Mouse (Mus musculus) embryonic facial prominence, embryonic 13.5 days (tissue): ENCODE measurements around the gene Snrpd3. TPM values are rescaled to one million over a fixed set of nuclear protein-coding genes. Genes with fewer than 3 reads are reported as not detected.
A peak's percentile ranks its signal among the peaks of the same experiment; 100 is the strongest.

ENCODE experiments used
- ATAC-seq: fragments of 200-750 bp; cut with Nextera tagmentation; 2 replicates; pipeline ENCODE4 v1.8.0; 2017; ENCODE audit warnings: low read depth; ENCODE audit not compliant: insufficient number of reproducible peaks, insufficient read depth, low FRiP score, low TSS enrichment
- H3K27ac ChIP-seq: fragments of 300-500 bp; sonication (generic); 2 replicates; pipeline ENCODE4 v1.5.1; 2015; ENCODE audit warnings: moderate library complexity, mild to moderate bottlenecking, inconsistent platforms
- H3K27me3 ChIP-seq: fragments of 300-500 bp; sonication (generic); 2 replicates; pipeline ENCODE4 v1.6.1; 2015; ENCODE audit warnings: mild to moderate bottlenecking, inconsistent platforms
- H3K36me3 ChIP-seq: fragments of 300-500 bp; sonication (generic); 2 replicates; pipeline ENCODE4 v1.6.1; 2015; ENCODE audit warnings: mild to moderate bottlenecking, inconsistent platforms
- H3K4me1 ChIP-seq: fragments of 300-500 bp; sonication (generic); 2 replicates; pipeline ENCODE4 v1.6.1; 2015; ENCODE audit warnings: inconsistent platforms
- H3K4me2 ChIP-seq: fragments of 300-500 bp; sonication (generic); 2 replicates; pipeline ENCODE4 v1.6.1; 2015; ENCODE audit warnings: moderate library complexity, mild to moderate bottlenecking, inconsistent platforms
- H3K4me3 ChIP-seq: fragments of 300-500 bp; sonication (generic); 2 replicates; pipeline ENCODE4 v1.5.1; 2015; ENCODE audit warnings: mild to moderate bottlenecking, inconsistent platforms
- H3K9ac ChIP-seq: fragments of 300-500 bp; sonication (generic); 2 replicates; pipeline ENCODE4 v1.6.1; 2015; ENCODE audit warnings: mild to moderate bottlenecking, inconsistent platforms
- H3K9me3 ChIP-seq: fragments of 300-500 bp; sonication (generic); 2 replicates; pipeline ENCODE4 v1.6.1; 2016; ENCODE audit warnings: inconsistent platforms
- WGBS: fragments of 180-500 bp; shearing (Covaris S2); methylation state at CpG from one replicate; pipeline ENCODE4 v1.1.7; 2015; ENCODE audit warnings: mixed read lengths; 5-methylcytosine and 5-hydroxymethylcytosine counted together
- polyA plus RNA-seq: library from polyadenylated mRNA; unstranded; fragments of >200 nt; fragmentation: Nextera tagmentation; extraction: Ambion mirVana; gene quantifications from 2 replicates; pipeline ENCODE4 v1.2.1, GENCODE M21; 2015

Gene Snrpd3
- polyA plus RNA-seq, 1 experiment from 2014 or later: 214 TPM

- ATAC-seq: no peak
- H3K36me3 ChIP-seq: no peaks in the 10 kb centered on the region
- H3K4me1 ChIP-seq: 0 out of 2 replicates have a peak, but pooled peaks cover 7% of the 10 kb centered on the region
- peaks cover 7% of the 10 kb centered on the region; the same call in 1 of the 2 replicates for H3K27me3 ChIP-seq
- 0 out of 2 replicates have a peak, but pooled peaks cover 3% of the 10 kb centered on the region for H3K9me3 ChIP-seq
- no peak overlapping the region; the same call in 1 of the 2 replicates for H3K4me2 ChIP-seq
- no peak overlapping the region for H3K27ac ChIP-seq
- no peak overlapping the region for H3K9ac ChIP-seq
- WGBS: 16% methylated on average over 4 of the region's 4 CpGs
- no peak overlapping the region for H3K4me3 ChIP-seq
These were observed 51.5 kb downstream of the Snrpd3 start for GRCm38 (mm10) chr10:75568851-75569250.

- Histone ChIP-seq H3K4me1 (0 out of 2 replicates have a peak, but pooled peaks cover 7% of the 10 kb centered on the region), H3K27ac (no peak overlapping the region), H3K36me3 (no peaks in the 10 kb centered on the region), H3K27me3 (peaks cover 7% of the 10 kb centered on the region; the same call in 1 of the 2 replicates), H3K9me3 (0 out of 2 replicates have a peak, but pooled peaks cover 3% of the 10 kb centered on the region), H3K4me2 (no peak overlapping the region), H3K9ac (no peak overlapping the region), H3K4me3 (no peak overlapping the region)
- no peak for ATAC-seq
- 26% methylated on average over 10 of the region's 10 CpGs for WGBS
These were observed 53.8 kb downstream of the Snrpd3 start for GRCm38 (mm10) chr10:75570981-75571657.

GRCm38 (mm10) chr10:75571937-75572336, 54.6 kb downstream of the Snrpd3 start:
- WGBS: 39% methylated on average over 9 of the region's 9 CpGs
- H3K4me3 ChIP-seq: no peak overlapping the region
- H3K4me2 ChIP-seq: no peak overlapping the region
- no peak overlapping the region for H3K27ac ChIP-seq
- ATAC-seq: no peak
- no peak overlapping the region for H3K9ac ChIP-seq
- peaks cover 7% of the 10 kb centered on the region; the same call in 1 of the 2 replicates for H3K27me3 ChIP-seq
- 0 out of 2 replicates have a peak, but pooled peaks cover under 1% of the 10 kb centered on the region for H3K9me3 ChIP-seq
- H3K4me1 ChIP-seq: 0 out of 2 replicates have a peak, but pooled peaks cover 7% of the 10 kb centered on the region
- H3K36me3 ChIP-seq: no peaks in the 10 kb centered on the region

GRCm38 (mm10) chr10:75573181-75573580, 55.8 kb downstream of the Snrpd3 start:
- H3K9me3 ChIP-seq: no peaks in the 10 kb centered on the region
- H3K27me3 ChIP-seq: peaks cover 7% of the 10 kb centered on the region; the same call in 1 of the 2 replicates
- 0 out of 2 replicates have a peak, but pooled peaks cover 7% of the 10 kb centered on the region for H3K4me1 ChIP-seq
- no peak overlapping the region for H3K9ac ChIP-seq
- ATAC-seq: no peak
- no peak overlapping the region for H3K4me2 ChIP-seq
- no peak overlapping the region for H3K27ac ChIP-seq
- no peaks in the 10 kb centered on the region for H3K36me3 ChIP-seq
- no peak overlapping the region for H3K4me3 ChIP-seq
- 61% methylated on average over 10 of the region's 10 CpGs for WGBS

- H3K4me2 ChIP-seq: no peak overlapping the region
- WGBS: 89% methylated on average over 9 of the region's 9 CpGs
These were observed 56.6 kb downstream of the Snrpd3 start for GRCm38 (mm10) chr10:75573965-75574364.

GRCm38 (mm10) chr10:75579129-75579528, 61.8 kb downstream of the Snrpd3 start:
- Histone ChIP-seq H3K4me1 (no peaks in the 10 kb centered on the region), H3K27me3 (no peaks in the 10 kb centered on the region), H3K9ac (no peak overlapping the region), H3K4me2 (no peak overlapping the region), H3K9me3 (no peaks in the 10 kb centered on the region), H3K27ac (no peak overlapping the region), H3K4me3 (no peak overlapping the region), H3K36me3 (no peaks in the 10 kb centered on the region)
- 87% methylated on average over 6 of the region's 6 CpGs for WGBS
- no peak for ATAC-seq

More at GRCm38 (mm10) chr10:75573965-75574364, 56.6 kb downstream of the Snrpd3 start:
- Histone ChIP-seq H3K9me3 (no peaks in the 10 kb centered on the region), H3K4me3 (no peak overlapping the region), H3K27ac (no peak overlapping the region), H3K36me3 (no peaks in the 10 kb centered on the region), H3K27me3 (no peaks in the 10 kb centered on the region), H3K4me1 (no peaks in the 10 kb centered on the region), H3K9ac (no peak overlapping the region)
- ATAC-seq: no peak

- H3K36me3 ChIP-seq: no peaks in the 10 kb centered on the region
- H3K9me3 ChIP-seq: no peaks in the 10 kb centered on the region
- H3K4me3 ChIP-seq: peak overlapping the region; percentile 22
- 17% methylated on average over 20 of the region's 20 CpGs for WGBS
- ATAC-seq: peak; percentile 45; the same call in 1 of the 2 replicates
- H3K9ac ChIP-seq: peak overlapping the region; percentile 57
- H3K27ac ChIP-seq: no peak overlapping the region
- H3K4me2 ChIP-seq: peak overlapping the region; percentile 55
- H3K4me1 ChIP-seq: peaks cover 17% of the 10 kb centered on the region
- H3K27me3 ChIP-seq: no peaks in the 10 kb centered on the region
These were observed 68.7 kb downstream of the Snrpd3 start for GRCm38 (mm10) chr10:75585876-75586552.

GRCm38 (mm10) chr10:75586553-75586879, 69.2 kb downstream of the Snrpd3 start:
- Histone ChIP-seq H3K9me3 (no peaks in the 10 kb centered on the region), H3K4me2 (peak overlapping the region; percentile 55; the same call in 1 of the 2 replicates), H3K9ac (no peak overlapping the region), H3K4me1 (peaks cover 17% of the 10 kb centered on the region), H3K27me3 (no peaks in the 10 kb centered on the region), H3K27ac (no peak overlapping the region; the same call in 1 of the 2 replicates), H3K36me3 (no peaks in the 10 kb centered on the region), H3K4me3 (no peak overlapping the region)
- WGBS: 83% methylated on average over 1 of the region's 1 CpGs
- no peak for ATAC-seq

Other genes with a start within 250 kb of the Snrpd3 start
- 2.4 TPM in 2 replicates for gene Adora2a, start 200.7 kb upstream of the Snrpd3 start, polyA plus RNA-seq
- 1.0 and 2.2 TPM in 2 replicates for gene Upb1, start 116.4 kb upstream of the Snrpd3 start, polyA plus RNA-seq
- 27.0 and 27.3 TPM in 2 replicates for gene Gucd1, start 421 bp downstream of the Snrpd3 start, polyA plus RNA-seq
- gene Lrrc75b, start 42.8 kb downstream of the Snrpd3 start, polyA plus RNA-seq: 3.9 and 6.6 TPM in 2 replicates
- 0.25 and 2.4 TPM in 2 replicates for gene Ggt1, start 44.1 kb downstream of the Snrpd3 start, polyA plus RNA-seq
- gene Ggt5, start 71.8 kb downstream of the Snrpd3 start, polyA plus RNA-seq: 0.96 and 2.0 TPM in 2 replicates
- 1.6 and 2.8 TPM in 2 replicates for gene Susd2, start 126.5 kb downstream of the Snrpd3 start, polyA plus RNA-seq
- 30.0 and 33.9 TPM in 2 replicates for gene Cabin1, start 246.8 kb downstream of the Snrpd3 start, polyA plus RNA-seq